Mouse (Mus musculus) heart, adult 2 months (tissue): ENCODE results near the gene Xrcc5. TPM values are rescaled to one million over a fixed set of nuclear protein-coding genes. Genes with fewer than 3 reads are reported as not detected.

Experiments used
- DNase-seq, 2 experiments: peaks; one replicate each; pipeline ENCODE4 v3.0.0; 2021
- H3K27ac ChIP-seq: fragments of 200-600 bp; 2 replicates; pipeline ENCODE4 v1.8.1; 2022
- H3K27me3 ChIP-seq: fragments of 200-500 bp; 2 replicates; pipeline ENCODE4 v1.6.1; 2012; ENCODE audit warnings: mild to moderate bottlenecking, low read length, inconsistent platforms, mixed read lengths; ENCODE audit not compliant: control insufficient read depth, insufficient read depth
- H3K36me3 ChIP-seq: fragments of 200-500 bp; 2 replicates; pipeline ENCODE4 v1.6.1; 2012; ENCODE audit warnings: low read length, inconsistent platforms; ENCODE audit not compliant: control insufficient read depth, insufficient read depth
- H3K4me1 ChIP-seq: fragments of 200-500 bp; 2 replicates; pipeline ENCODE4 v1.6.1; 2011; ENCODE audit warnings: low read length; ENCODE audit not compliant: control insufficient read depth, insufficient read depth
- H3K4me3 ChIP-seq: fragments of 200-600 bp; 2 replicates; pipeline ENCODE4 v1.8.1; 2022
- H3K79me2 ChIP-seq: fragments of 200-500 bp; replicated peaks from 2 replicates; pipeline ENCODE4 v1.6.1; 2012; ENCODE audit warnings: mild to moderate bottlenecking, inconsistent platforms, low read length, moderate library complexity, mixed read lengths; ENCODE audit not compliant: control insufficient read depth, insufficient read depth
- H3K9ac ChIP-seq: fragments of 200-500 bp; 2 replicates; pipeline ENCODE4 v1.6.1; 2012; ENCODE audit warnings: low read depth, mild to moderate bottlenecking, control low read depth, inconsistent platforms, low read length, mixed read lengths
- CTCF ChIP-seq: fragments of 200-600 bp; IDR thresholded peaks from 2 replicates; pipeline ENCODE4 v1.8.1; 2022; ENCODE audit warnings: antibody characterized with exemption, mild to moderate bottlenecking, moderate library complexity
- EP300 ChIP-seq: fragments of 200-500 bp; IDR thresholded peaks from 2 replicates; pipeline ENCODE4 v1.6.1; 2011; ENCODE audit warnings: low read depth, low read length, control low read depth; ENCODE audit not compliant: insufficient read depth
- POLR2A ChIP-seq: fragments of 200-500 bp; IDR thresholded peaks from 2 replicates; pipeline ENCODE4 v1.6.1; 2011; ENCODE audit warnings: mild to moderate bottlenecking, low read depth, low read length, control low read depth; ENCODE audit not compliant: insufficient read depth
- whole genome bisulfite sequencing: fragments of 180-500 bp; shearing (Covaris S2); methylation state at CpG from one replicate; pipeline ENCODE4 v1.1.7; 2018; 5-methylcytosine and 5-hydroxymethylcytosine counted together
- intact Hi-C: fragments of 180-260 bp; cut with DNase I; formaldehyde crosslinking; loops from one replicate; pipeline ENCODE4 v1.15.1; 2025
- polyA plus RNA-seq: library from polyadenylated mRNA; depleted of rRNA; stranded (reverse); fragments of >200 nt; gene quantifications from 2 replicates; pipeline ENCODE4 v1.2.3, GENCODE M21; 2012
- total RNA-seq, 2 experiments: library from RNA; stranded (reverse); gene quantifications; 2 replicates each; pipeline ENCODE4 v1.2.3; 2021

Xrcc5 gene
- total and polyA plus RNA-seq, 3 experiments, result 3.6 to 16.2 (median 14.1) TPM

DNA sequence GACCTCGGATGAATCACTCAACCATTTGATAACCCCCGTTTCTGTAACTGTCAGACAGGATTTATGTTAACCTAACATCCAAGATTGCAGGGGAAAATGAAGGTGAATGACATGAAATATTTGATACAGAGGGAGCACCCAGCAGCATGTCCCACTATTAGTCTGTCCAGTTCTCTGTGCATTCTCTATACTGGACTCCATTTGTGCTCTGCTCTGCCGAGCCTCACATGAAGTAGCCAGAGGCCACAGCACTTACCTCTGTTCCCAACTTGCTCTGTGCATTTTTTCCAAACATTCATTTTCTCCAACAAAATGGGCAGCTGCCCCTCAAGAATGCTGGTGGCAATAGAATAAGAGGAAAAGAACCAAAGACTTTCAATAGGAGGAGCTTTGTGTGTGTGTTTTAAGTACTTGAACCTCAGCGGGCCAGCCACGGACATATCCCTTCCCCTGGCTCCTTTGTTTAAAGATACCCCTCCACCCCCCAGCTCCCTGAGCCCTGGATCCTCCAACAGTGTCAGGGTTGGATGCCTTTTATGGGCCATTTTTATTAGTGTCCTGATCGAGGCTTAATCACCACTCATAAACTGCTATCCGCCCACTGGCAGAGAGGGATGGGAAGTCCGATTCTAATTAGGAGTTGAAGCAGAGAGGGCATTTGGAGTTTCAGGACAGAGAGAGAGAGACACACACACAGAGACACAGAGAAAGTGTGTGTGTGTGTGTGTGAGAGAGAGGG lies 94.3 kb downstream of the Xrcc5 start:
- no peak for DNase-seq
- Histone ChIP-seq H3K27me3 (no peaks in the 10 kb centered on the region), H3K4me1 (no peaks in the 10 kb centered on the region), H3K27ac (no peak overlapping the region), H3K4me3 (no peak overlapping the region), H3K9ac (no peak overlapping the region), H3K79me2 (no peaks in the 10 kb centered on the region), H3K36me3 (no peaks in the 10 kb centered on the region)
- TF ChIP-seq CTCF (no peak), EP300 (no peak), POLR2A (no peak)
- intact Hi-C loops, result no loop called here
- WGBS, result 76% methylated on average over 8 of the region's 8 CpGs

DNA sequence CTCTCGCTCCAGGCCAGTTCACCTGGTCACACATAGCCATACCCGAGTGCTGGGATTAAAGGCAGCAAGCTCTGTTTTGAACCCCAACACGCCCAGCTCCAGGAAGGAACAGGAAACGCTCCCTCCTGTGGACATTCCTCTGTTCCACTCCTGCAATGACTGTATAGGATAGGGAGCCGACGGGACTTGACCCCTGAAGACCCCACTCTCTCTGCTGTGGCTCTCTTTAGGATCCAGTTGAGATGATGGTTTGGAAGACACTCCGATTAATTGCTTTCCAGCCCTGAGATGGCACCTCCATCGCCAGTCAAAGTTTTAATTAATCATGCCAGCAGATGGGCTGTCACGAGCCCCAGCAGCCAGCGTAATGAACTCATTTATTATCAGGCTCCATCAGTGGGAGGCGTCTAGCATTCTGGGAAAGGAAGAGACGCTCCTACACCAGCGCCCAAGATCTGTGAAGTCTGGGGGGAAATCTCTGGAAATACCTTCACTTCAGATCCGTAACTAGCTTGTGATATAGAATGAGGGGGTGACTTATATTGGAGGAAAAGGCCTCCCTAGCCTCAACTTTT lies 99.4 kb downstream of the Xrcc5 start:
- H3K79me2 ChIP-seq, result no peaks in the 10 kb centered on the region
- H3K27me3 ChIP-seq, result no peaks in the 10 kb centered on the region
- H3K27ac ChIP-seq, result no peak overlapping the region
- no peak for DNase-seq
- intact Hi-C loops, result no loop called here
- H3K4me3 ChIP-seq, result no peak overlapping the region
- no peaks in the 10 kb centered on the region for H3K36me3 ChIP-seq
- TF ChIP-seq EP300, result no peak
- TF ChIP-seq CTCF, result no peak
- TF ChIP-seq POLR2A, result no peak
- no peak overlapping the region for H3K9ac ChIP-seq
- WGBS, result 63% methylated on average over 14 of the region's 14 CpGs
- no peaks in the 10 kb centered on the region for H3K4me1 ChIP-seq

DNA sequence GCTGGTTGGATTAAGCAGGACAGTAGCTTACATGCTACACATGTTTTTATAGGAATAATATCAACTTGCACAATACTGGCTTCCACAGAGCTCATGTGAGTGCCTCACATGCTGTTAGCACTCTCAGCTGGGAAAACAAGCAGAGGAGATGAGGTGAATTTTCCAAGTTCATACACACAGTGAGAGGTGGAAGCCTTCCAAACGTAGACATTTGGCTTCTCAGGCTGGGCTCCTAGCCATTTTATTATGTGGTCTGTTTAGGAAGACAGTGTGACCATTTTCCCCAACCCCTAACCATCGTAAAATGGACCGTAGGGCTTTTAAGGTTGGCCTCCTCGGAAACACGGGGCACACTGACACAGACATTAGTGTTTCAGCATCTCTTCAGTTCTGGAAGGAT lies 102.7 kb downstream of the Xrcc5 start:
- Histone ChIP-seq H3K4me3 (no peak overlapping the region), H3K27ac (no peak overlapping the region), H3K4me1 (no peaks in the 10 kb centered on the region), H3K36me3 (no peaks in the 10 kb centered on the region), H3K27me3 (no peaks in the 10 kb centered on the region), H3K79me2 (no peaks in the 10 kb centered on the region), H3K9ac (no peak overlapping the region)
- intact Hi-C loops, result no loop called here
- no peak for DNase-seq
- TF ChIP-seq POLR2A (no peak), CTCF (no peak)
- WGBS, result 79% methylated on average over 5 of the region's 5 CpGs

DNA sequence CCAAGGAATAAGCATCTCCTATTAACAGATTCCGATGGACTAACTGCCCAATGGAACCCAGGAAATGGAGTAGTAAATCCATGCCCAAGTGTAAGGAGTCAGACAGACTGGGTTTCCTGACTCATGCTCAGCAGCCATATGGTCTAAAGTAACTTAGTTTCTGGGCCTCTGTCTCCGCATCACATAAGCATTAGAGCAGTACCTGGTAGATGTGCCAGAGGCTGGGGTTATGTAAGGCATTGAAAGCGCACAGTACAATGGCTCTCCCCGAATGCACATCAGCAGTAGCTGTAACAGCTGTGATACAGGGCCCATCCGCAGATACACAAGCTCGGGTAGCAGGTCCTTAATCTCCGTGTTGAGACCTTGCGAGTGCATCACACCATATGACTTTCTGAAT lies 103.9 kb downstream of the Xrcc5 start:
- Histone ChIP-seq H3K27ac (no peak overlapping the region), H3K4me1 (no peaks in the 10 kb centered on the region), H3K9ac (no peak overlapping the region), H3K79me2 (no peaks in the 10 kb centered on the region), H3K36me3 (no peaks in the 10 kb centered on the region), H3K4me3 (no peak overlapping the region), H3K27me3 (no peaks in the 10 kb centered on the region)
- intact Hi-C loops, result no loop called here
- WGBS, result 93% methylated on average over 8 of the region's 8 CpGs
- no peak for DNase-seq
- TF ChIP-seq CTCF, result no peak

DNA sequence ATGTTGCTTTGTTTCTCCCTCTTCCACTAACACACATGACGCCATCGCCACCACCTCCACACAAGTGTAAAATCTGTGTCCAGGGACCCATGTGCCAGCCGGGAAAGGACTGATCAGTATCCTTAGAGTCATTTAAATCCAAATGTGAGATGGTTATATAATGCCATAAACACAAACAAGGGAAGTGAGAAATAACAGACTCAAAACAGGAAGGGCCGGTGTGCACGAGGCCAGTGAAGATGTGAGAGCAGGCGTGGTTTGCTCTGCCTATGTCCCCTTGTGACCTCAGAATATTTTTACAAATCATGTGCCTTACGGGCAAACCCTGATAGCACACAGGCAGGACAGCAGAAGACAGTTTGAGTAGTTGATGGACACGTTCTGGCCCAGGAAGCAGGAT lies 106.0 kb downstream of the Xrcc5 start:
- H3K27ac ChIP-seq, result no peak overlapping the region
- 76% methylated on average over 8 of the region's 8 CpGs for WGBS

DNA sequence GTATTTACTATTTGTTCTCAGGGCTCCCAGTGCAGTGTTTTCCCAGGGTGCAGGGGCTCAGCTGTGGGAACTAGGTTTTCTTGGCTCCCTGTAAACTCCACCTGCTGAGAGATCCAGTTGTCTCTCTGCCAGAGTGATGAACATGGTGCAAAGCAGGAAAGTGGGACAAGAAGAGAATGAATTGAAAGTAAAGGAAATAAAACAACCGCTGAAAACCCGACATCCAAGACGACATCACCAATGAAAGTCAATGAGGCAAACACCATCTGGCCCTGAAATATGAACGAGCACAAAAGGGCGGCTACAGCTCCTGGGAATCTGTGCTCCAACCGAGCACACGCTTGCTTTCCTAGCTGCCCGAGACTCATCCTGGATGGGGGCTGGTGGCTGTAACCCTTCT lies 106.9 kb downstream of the Xrcc5 start:
- 83% methylated on average over 8 of the region's 8 CpGs for WGBS
- Histone ChIP-seq H3K27me3 (no peaks in the 10 kb centered on the region), H3K79me2 (no peaks in the 10 kb centered on the region), H3K36me3 (no peaks in the 10 kb centered on the region), H3K9ac (no peak overlapping the region), H3K4me3 (no peak overlapping the region), H3K27ac (no peak overlapping the region), H3K4me1 (no peaks in the 10 kb centered on the region)
- intact Hi-C loops, result no loop called here
- DNase-seq, result no peak
- TF ChIP-seq EP300 (no peak), POLR2A (no peak), CTCF (no peak)

More for the DNA sequence above, 106.0 kb downstream of the Xrcc5 start:
- Histone ChIP-seq H3K27me3 (no peaks in the 10 kb centered on the region), H3K79me2 (no peaks in the 10 kb centered on the region), H3K36me3 (no peaks in the 10 kb centered on the region), H3K4me3 (no peak overlapping the region), H3K9ac (no peak overlapping the region), H3K4me1 (no peaks in the 10 kb centered on the region)
- TF ChIP-seq POLR2A (no peak), EP300 (no peak), CTCF (no peak)
- intact Hi-C loops, result no loop called here
- no peak for DNase-seq
